Mouse (Mus musculus): Measurements from ENCODE around the gene Fam186b. TPM values are rescaled to one million over a fixed set of nuclear protein-coding genes. Genes with fewer than 3 reads are reported as not detected.
"Not testable (repeated sequence)": the region's sequence is repeated elsewhere in the genome, so short reads cannot be mapped to it uniquely, and the experiment has no call there.

Gene Fam186b
- polyA plus RNA-seq, 1 experiment, result 0.69 TPM

DNA sequence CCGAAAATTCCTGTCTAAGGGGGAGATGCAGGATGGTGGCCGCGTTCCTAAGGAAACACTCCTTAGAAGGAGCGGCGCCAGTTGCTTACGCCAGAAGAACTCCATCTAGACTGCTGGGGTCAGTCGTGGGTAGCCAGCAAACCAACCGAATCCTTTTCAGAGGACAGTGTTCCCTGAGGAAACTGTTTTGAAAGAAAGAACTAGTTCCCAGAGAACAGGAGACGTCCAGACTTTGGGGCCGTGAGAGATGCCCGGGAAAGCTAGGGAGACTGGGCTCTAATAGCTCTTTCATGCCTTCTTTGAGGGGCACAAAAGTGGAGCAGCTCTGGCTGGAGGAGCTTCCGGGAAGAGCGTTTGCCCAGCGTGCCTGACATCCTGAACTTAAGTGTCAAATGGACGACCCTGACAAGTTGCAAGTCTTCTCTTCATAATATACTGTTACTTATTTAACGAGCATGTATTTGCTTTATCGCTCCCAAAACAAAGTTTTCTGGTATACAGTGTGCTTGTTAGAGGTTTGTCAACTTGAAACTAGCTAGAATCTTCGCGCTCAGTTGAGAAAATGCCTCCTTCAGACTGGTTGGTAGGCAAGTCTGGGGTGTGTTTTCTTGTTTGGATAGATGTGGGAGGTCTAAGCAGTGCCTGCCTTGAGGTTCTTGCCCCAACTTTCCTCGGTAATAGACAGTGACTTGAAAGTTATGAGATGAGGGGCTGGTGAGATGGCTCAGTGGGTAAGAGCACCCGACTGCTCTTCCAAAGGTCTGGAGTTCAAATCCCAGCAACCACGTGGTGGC is 43.1 kb downstream of the Fam186b start:
- no peak for TF ChIP-seq POLR2A (IDR thresholded peaks at IDR 0.05; ENCODE audit: extremely low read depth, insufficient read depth, low read length)
- 0 out of 2 replicates have a peak, but pooled peaks have one; percentile 1 for TF ChIP-seq CTCF (IDR thresholded peaks at IDR 0.05; ENCODE audit: extremely low read depth, insufficient read depth, low read length)
- H3K4me3 ChIP-seq (ENCODE audit: insufficient read depth, low read length), result peak overlapping the region; percentile 54
- peak overlapping the region; percentile 86 for H3K27ac ChIP-seq (ENCODE audit: insufficient read depth, low read length)
- H3K4me1 ChIP-seq (ENCODE audit: control insufficient read depth, insufficient read depth, low read length), result peaks cover 8% of the 10 kb centered on the region

DNA sequence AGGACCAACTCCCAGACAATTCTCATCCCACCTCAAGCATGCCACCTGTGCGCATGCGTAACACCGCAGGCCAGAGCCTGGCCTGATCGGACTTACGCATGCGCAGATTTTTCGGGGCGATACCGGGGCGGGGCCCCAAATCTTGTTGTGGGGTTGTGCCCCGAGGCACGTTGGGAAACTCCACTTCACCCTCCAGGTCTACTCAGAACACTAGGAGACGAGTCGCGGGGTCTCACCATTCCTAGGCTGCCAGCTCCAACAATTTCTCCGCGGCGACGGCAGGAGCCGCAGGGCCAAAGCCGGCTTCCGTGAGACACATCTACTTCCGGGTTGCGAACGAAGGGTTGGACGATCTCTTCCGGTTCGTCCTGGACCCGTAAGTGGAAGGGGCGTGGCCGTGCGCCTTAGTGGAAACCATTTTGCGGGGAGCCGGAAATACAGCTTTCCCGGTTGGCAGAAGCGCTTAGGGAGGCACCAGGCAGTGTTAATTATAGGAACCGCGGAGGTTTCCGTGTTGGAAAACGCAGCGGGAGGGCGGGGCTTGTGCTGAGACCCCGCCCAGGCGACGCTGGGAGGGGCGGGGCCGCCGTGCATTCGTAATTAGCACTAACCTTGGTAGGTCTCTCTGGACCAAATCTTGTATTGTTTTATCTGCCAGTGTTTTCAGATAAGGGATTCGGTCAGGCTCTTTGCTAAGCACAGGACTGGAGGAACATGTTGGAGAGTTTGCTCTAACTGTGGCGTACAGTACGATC is 43.9 kb downstream of the Fam186b start, which contains the start of gene Mcrs1:
TSS of gene Mcrs1 (minus strand) at position 336 of the 755 bp plus-strand sequence.
- TF ChIP-seq POLR2A (IDR thresholded peaks at IDR 0.05; ENCODE audit: extremely low read depth, insufficient read depth, low read length), result no peak
- TF ChIP-seq CTCF (IDR thresholded peaks at IDR 0.05; ENCODE audit: extremely low read depth, insufficient read depth, low read length), result no peak
- Histone ChIP-seq H3K27ac (ENCODE audit: insufficient read depth, low read length) (peak within 1 kb of the TSS; percentile 95), H3K4me1 (ENCODE audit: control insufficient read depth, insufficient read depth, low read length) (peaks cover 8% of the 10 kb centered on the region), H3K4me3 (ENCODE audit: insufficient read depth, low read length) (peak within 1 kb of the TSS; percentile 54)

GRCm38 (mm10) chr15:99251111-99251510 is 44.6 kb downstream of the Fam186b start:
- H3K27ac ChIP-seq (ENCODE audit: insufficient read depth, low read length); H3K4me1 ChIP-seq (ENCODE audit: control insufficient read depth, insufficient read depth, low read length): not testable (repeated sequence)
- peak overlapping the region; percentile 54 for H3K4me3 ChIP-seq (ENCODE audit: insufficient read depth, low read length)

- H3K4me1 ChIP-seq (ENCODE audit: control insufficient read depth, insufficient read depth, low read length), result peaks cover 8% of the 10 kb centered on the region
- TF ChIP-seq POLR2A (IDR thresholded peaks at IDR 0.05; ENCODE audit: extremely low read depth, insufficient read depth, low read length) (no peak), CTCF (IDR thresholded peaks at IDR 0.05; ENCODE audit: extremely low read depth, insufficient read depth, low read length) (no peak)
- no peak overlapping the region; the same call in 1 of the 2 replicates for H3K4me3 ChIP-seq (ENCODE audit: insufficient read depth, low read length)
- peak overlapping the region; percentile 90 for H3K27ac ChIP-seq (ENCODE audit: insufficient read depth, low read length)
These were observed 45.8 kb downstream of the Fam186b start for GRCm38 (mm10) chr15:99249938-99250337.

DNA sequence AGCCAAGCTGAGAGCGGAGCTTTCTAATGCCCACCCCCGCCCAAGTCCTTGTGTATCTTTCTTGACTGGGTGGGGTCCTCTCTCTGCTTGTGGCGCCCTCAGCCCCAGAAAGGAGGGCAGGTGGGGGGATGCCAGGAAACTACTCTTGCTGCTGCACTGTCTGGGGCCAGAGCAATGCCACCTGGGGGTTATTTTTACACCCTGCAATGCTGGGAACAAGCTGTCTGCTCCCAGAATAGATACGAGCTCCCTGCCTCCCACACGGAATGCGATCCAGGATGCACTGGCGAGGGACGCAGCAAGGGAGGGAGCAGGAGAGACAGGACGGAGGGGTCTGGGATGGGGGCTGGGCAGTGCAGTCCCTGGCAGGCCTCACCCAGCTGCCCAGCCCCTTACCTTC is 46.7 kb downstream of the Fam186b start:
- Histone ChIP-seq H3K27ac (ENCODE audit: insufficient read depth, low read length) (peak overlapping the region; percentile 90), H3K4me1 (ENCODE audit: control insufficient read depth, insufficient read depth, low read length) (peaks cover 8% of the 10 kb centered on the region), H3K4me3 (ENCODE audit: insufficient read depth, low read length) (no peak overlapping the region; the same call in 1 of the 2 replicates)
- no peak for TF ChIP-seq POLR2A (IDR thresholded peaks at IDR 0.05; ENCODE audit: extremely low read depth, insufficient read depth, low read length)
- no peak for TF ChIP-seq CTCF (IDR thresholded peaks at IDR 0.05; ENCODE audit: extremely low read depth, insufficient read depth, low read length)

- not testable (repeated sequence) for H3K27ac ChIP-seq (ENCODE audit: insufficient read depth, low read length); H3K4me1 ChIP-seq (ENCODE audit: control insufficient read depth, insufficient read depth, low read length); H3K4me3 ChIP-seq (ENCODE audit: insufficient read depth, low read length)
These were observed 49.0 kb downstream of the Fam186b start for GRCm38 (mm10) chr15:99246736-99247135.

DNA sequence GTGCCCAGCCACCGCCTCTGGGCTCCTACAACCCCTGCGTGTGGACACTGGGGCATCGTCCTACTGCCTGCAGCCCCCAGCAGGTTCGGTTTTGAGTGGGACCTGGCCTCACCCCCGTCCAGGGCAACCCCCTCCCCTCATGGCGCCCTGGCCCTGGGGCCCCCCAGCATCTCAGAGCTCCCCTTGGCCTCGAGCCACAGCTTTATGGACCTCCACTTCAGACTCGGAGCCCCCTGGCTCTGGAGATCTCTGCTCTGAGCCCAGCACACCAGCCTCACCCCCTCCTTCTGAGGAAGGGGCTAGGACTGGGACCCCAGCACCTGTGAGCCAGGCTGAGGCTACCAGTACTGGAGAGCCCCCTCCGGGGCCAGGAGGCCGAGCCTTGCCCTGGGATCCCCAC is 53.6 kb downstream of the Fam186b start:
- no peaks in the 10 kb centered on the region for H3K4me1 ChIP-seq (ENCODE audit: control insufficient read depth, insufficient read depth, low read length)
- H3K4me3 ChIP-seq (ENCODE audit: insufficient read depth, low read length), result no peak overlapping the region
- TF ChIP-seq CTCF (IDR thresholded peaks at IDR 0.05; ENCODE audit: extremely low read depth, insufficient read depth, low read length) (no peak), POLR2A (IDR thresholded peaks at IDR 0.05; ENCODE audit: extremely low read depth, insufficient read depth, low read length) (no peak)
- H3K27ac ChIP-seq (ENCODE audit: insufficient read depth, low read length), result no peak overlapping the region

DNA sequence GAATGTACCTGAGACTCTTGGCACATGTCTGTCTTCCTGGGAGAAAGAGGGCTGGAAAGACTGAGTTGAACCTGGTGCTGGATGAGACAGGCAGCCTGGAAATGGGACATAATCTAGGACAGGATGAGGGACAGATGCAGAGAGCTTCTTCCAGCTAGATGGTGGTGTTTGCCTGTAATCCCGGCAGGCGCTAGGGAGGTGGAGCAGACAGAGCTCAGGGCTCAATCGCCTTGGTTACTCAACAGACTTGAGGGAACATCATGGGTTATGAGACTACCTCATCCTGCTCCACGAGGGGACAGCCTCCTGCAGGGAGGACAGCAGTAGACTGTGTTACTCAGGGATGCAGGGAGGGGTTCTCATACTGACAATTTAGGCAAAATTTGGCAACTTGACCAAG is 54.4 kb downstream of the Fam186b start:
- no peak; the same call in 1 of the 2 replicates for TF ChIP-seq POLR2A (IDR thresholded peaks at IDR 0.05; ENCODE audit: extremely low read depth, insufficient read depth, low read length)
- TF ChIP-seq CTCF (IDR thresholded peaks at IDR 0.05; ENCODE audit: extremely low read depth, insufficient read depth, low read length), result no peak
- H3K27ac ChIP-seq (ENCODE audit: insufficient read depth, low read length), result no peak overlapping the region

DNA sequence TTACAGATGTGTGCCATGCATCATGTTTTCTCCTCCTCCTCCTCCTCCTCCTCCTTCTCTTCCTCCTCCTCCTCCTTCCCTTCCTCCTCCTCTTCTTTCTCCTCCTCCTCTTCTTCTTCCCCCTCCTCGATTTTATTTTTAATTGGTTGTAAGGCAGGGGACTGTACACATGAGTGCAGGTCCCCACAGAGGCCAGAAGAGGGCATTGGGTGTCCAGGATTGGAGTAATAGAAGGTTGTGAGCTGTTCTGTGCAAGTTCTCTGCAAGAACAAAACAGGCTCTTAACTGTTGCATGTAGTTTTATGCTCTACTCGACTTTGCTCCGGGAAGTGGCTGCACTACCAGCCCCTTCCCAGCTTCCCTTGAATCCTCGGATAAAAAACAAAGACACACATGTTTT is 55.6 kb downstream of the Fam186b start:
- TF ChIP-seq POLR2A (IDR thresholded peaks at IDR 0.05; ENCODE audit: extremely low read depth, insufficient read depth, low read length) (no peak), CTCF (IDR thresholded peaks at IDR 0.05; ENCODE audit: extremely low read depth, insufficient read depth, low read length) (peak; percentile 41)
- Histone ChIP-seq H3K4me1 (ENCODE audit: control insufficient read depth, insufficient read depth, low read length) (no peaks in the 10 kb centered on the region), H3K27ac (ENCODE audit: insufficient read depth, low read length) (no peak overlapping the region), H3K4me3 (ENCODE audit: insufficient read depth, low read length) (no peak overlapping the region)

More for the DNA sequence above, 54.4 kb downstream of the Fam186b start:
- no peak overlapping the region for H3K4me3 ChIP-seq (ENCODE audit: insufficient read depth, low read length)
- no peaks in the 10 kb centered on the region for H3K4me1 ChIP-seq (ENCODE audit: control insufficient read depth, insufficient read depth, low read length)

DNA sequence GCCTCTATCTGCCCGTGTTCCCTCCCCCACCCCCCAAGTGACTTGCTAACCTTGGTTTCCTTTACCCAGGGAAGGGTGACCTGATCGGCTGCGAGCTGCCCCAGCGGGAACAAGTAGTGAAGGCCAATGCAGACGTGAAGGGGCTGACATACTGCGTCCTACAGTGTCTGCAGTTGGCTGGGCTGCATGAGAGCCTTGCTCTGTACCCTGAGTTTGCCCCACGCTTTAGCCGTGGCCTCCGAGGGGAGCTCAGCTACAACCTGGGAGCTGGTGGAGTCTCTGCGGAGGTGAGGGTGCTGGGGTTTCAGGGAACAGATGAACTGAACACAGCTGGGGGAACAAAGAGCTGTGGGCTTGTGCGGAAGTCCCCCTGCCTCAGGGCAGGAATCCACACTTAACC is 57.7 kb downstream of the Fam186b start:
- H3K4me3 ChIP-seq (ENCODE audit: insufficient read depth, low read length), result no peak overlapping the region
- H3K4me1 ChIP-seq (ENCODE audit: control insufficient read depth, insufficient read depth, low read length), result no peaks in the 10 kb centered on the region
- H3K27ac ChIP-seq (ENCODE audit: insufficient read depth, low read length), result no peak overlapping the region
- no peak for TF ChIP-seq POLR2A (IDR thresholded peaks at IDR 0.05; ENCODE audit: extremely low read depth, insufficient read depth, low read length)
